Mouse (Mus musculus) central nervous system, embryonic 18 days (tissue): ENCODE results near the gene Fnbp1l. TPM values are rescaled to one million over a fixed set of nuclear protein-coding genes. Genes with fewer than 3 reads are reported as not detected.

Experiments used
- polyA plus RNA-seq: library from polyadenylated mRNA; depleted of rRNA; stranded (reverse); fragments of >200 nt; gene quantifications from 2 replicates; pipeline ENCODE4 v1.2.3, GENCODE M21; 2012; rRNA removed

Gene Fnbp1l
- polyA plus RNA-seq = 358 and 366 TPM in 2 replicates

DNA sequence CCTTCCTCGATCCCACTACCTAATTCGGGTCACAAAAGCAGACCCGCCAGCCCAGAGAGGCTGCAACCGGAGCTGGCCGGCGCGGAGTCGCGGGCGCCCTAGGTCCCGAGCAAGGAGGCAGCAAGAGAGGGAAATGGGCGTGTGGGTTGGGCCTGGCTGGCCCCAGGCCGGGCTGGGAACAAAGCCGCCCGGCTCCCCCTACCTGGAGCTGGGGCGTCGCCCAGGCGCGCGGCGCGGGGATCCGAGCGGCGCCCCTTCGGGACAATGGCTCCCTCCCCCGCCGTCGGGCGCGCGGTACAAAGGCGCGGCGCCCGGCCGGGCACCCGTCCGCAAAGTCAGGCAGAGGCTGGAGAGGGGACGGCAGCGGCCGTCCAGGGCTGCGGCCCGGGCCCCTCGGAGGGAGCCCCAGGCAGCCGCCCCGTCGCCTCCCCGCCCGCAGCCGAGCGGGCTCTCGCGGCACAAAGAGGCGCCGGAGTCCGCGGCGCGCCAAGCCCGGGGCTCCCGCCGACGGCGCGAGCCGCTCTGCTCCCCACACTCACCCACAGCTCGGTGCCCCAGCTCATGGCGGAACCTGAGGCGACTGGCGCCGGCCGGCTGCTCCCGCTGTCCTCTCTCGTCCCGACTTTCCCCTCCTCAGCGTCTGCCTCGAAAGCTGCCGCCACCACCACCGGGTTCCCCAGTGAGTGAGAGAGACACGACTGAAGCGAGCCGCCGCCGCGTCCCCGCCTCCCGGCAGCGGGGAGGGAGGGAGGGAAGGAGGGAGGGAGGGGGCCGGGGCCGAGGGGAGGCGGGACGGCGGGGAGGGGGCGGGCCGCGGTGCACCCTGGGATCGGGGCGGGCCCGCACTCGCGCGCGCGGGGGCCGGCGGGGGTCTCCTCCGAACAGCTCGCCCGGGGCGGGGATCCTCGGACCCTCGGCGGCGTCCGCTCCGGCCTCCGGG, at the start of gene Fnbp1l:
Gene Fnbp1l, minus strand, starts transcription at position 725 of the 940 bp plus-strand sequence.

Other genes with a start within 250 kb of the Fnbp1l start
- 3.8 and 3.9 TPM in 2 replicates for gene Pde5a, start 109.2 kb upstream of the Fnbp1l start, polyA plus RNA-seq